Mouse (Mus musculus) macrophage (primary cell): ENCODE measurements around the gene Hunk. TPM values are rescaled to one million over a fixed set of nuclear protein-coding genes. Genes with fewer than 3 reads are reported as not detected.

Experiments
- polyA plus RNA-seq: library from polyadenylated mRNA; stranded (reverse); fragments of 250-400 nt; gene quantifications from 3 replicates; pipeline ENCODE4 v1.2.4, GENCODE M21; 2018; ENCODE audit warnings: inconsistent platforms

The Hunk gene
- polyA plus RNA-seq, 1 experiment from 2014 or later, result not detected

Other genes starting within 250 kb of the Hunk start
- gene Tiam1, start 242.2 kb upstream of the Hunk start, polyA plus RNA-seq, result 2.5 to 6.1 TPM (median 3.5 TPM) in 3 replicates
- gene Sod1, start 165.3 kb upstream of the Hunk start, polyA plus RNA-seq, result 366 to 429 TPM (median 381 TPM) in 3 replicates
- gene Scaf4, start 101.5 kb upstream of the Hunk start, polyA plus RNA-seq, result 18.1 to 28.6 TPM (median 21.2 TPM) in 3 replicates